In the genomic region with DNA sequence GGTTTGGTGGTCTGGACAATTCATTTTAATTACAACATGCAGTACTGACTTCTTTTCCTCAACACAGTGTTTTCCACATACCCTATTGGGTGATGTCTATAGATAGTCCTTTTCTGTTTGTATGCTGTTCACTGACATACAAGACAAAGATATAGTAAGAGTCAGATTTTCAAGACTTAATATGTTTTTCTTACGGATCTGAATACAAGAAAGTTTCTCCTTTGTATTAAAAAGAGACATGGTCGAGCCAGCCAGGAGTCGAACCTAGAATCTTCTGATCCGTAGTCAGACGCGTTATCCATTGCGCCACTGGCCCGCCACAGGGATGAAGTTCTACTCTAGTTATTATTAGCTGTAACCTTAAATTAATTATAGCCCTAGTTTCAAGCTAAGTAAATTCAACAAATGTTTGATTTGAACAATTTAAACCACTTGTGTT, we compare ENCODE assay signal across 8 mouse cellular contexts. TPM values are rescaled to one million over a fixed set of nuclear protein-coding genes. Genes with fewer than 3 reads are reported as not detected.
DNase-seq lines count a peak whose midpoint lies in the region; ATAC-seq lines count a peak whose summit lies in the region.

No protein-coding gene starts in this region.

- no peaks in the 10 kb centered on the region for H3K9me3 ChIP-seq in forebrain, embryonic 14.5 days (replicated peaks; ENCODE audit: control insufficient read depth, low read length)

- no peak overlapping the region for H3K27ac ChIP-seq in forebrain, embryonic 14.5 days (ENCODE audit: low read depth, low read length)

- peaks cover 8% of the 10 kb centered on the region; the same call in 1 of the 2 replicates for H3K4me1 ChIP-seq in forebrain, embryonic 14.5 days (ENCODE audit: control insufficient read depth, insufficient read depth, low read length)

- H3K27me3 ChIP-seq in forebrain, embryonic 14.5 days (replicated peaks; ENCODE audit: control insufficient read depth, insufficient read depth, low read length) = peaks cover 23% of the 10 kb centered on the region

- H3K4me2 ChIP-seq in forebrain, embryonic 14.5 days (ENCODE audit: low read length) = peak overlapping the region; percentile 65

- 0% methylated on average over 8 of the region's 8 CpGs for WGBS in forebrain, embryonic 14.5 days

- peak; percentile 56 for DNase-seq in ovary, postnatal 36 days (ENCODE audit: low spot score)
- no peak for DNase-seq in ovary, postnatal 10 days (ENCODE audit: low spot score)
- peak; percentile 82 for DNase-seq in adrenal gland, postnatal 10 days
- DNase-seq in forebrain, embryonic 14.5 days (ENCODE audit: low spot score) = peak; percentile 78
- peak; percentile 81 for DNase-seq in heart, postnatal 4 days
- peak; percentile 41 to 65 for DNase-seq in layer of hippocampus, postnatal 36 days
- peak; percentile 79 to 89 for DNase-seq in spleen, postnatal 4 days (ENCODE audit: low spot score in 2 of 2)

- H3K4me3 ChIP-seq in forebrain, embryonic 14.5 days (ENCODE audit: low read depth, low read length) = peak overlapping the region; percentile 33

- H3K9ac ChIP-seq in forebrain, embryonic 14.5 days (ENCODE audit: low read length) = no peak overlapping the region

- ATAC-seq in forebrain, embryonic 14.5 days = peak; percentile 58
- ATAC-seq in megakaryocyte progenitor cell, adult 5-6 weeks (replicated peaks; ENCODE audit: poor library complexity) = peak; percentile 63

- H3K36me3 ChIP-seq in forebrain, embryonic 14.5 days (ENCODE audit: control insufficient read depth, insufficient read depth, low read length) = no peaks in the 10 kb centered on the region

RNA-seq across cellular contexts. Expression of a gene that starts 11.4 kb away (rescaled TPM):
- total RNA-seq in adrenal gland, postnatal 10 days (2021) = not detected
- 0.10 TPM in 1 of 2 replicates, not detected in the other for polyA plus RNA-seq in forebrain, embryonic 14.5 days (2014; fragmentation: Nextera tagmentation; extraction: Ambion mirVana)
- not detected for total RNA-seq in heart, postnatal 4 days (2021)
- total RNA-seq in layer of hippocampus, postnatal 36 days (2021) = under 1 TPM; 0.25 to 0.42 TPM
- total RNA-seq in megakaryocyte progenitor cell, adult 5-6 weeks (2015) = 17.0 and 19.9 TPM in 2 replicates
- total RNA-seq in megakaryocyte progenitor cell, adult 5-6 weeks (2017) = 11.4 and 12.2 TPM in 2 replicates

RNA-seq across cellular contexts. Expression of a gene that starts 14.4 kb away (rescaled TPM):
- 100 to 1,000 TPM; 239 to 319 TPM for total RNA-seq in adrenal gland, postnatal 10 days (2021)
- 4.8 and 8.3 TPM in 2 replicates for polyA plus RNA-seq in forebrain, embryonic 14.5 days (2014; fragmentation: Nextera tagmentation; extraction: Ambion mirVana)
- 100 to 1,000 TPM; 504 to 579 TPM for total RNA-seq in heart, postnatal 4 days (2021)
- 10 to 100 TPM; 11.4 to 25.4 TPM for total RNA-seq in layer of hippocampus, postnatal 36 days (2021)
- total RNA-seq in megakaryocyte progenitor cell, adult 5-6 weeks (2015) = 1.9 and 2.2 TPM in 2 replicates
- total RNA-seq in megakaryocyte progenitor cell, adult 5-6 weeks (2017) = 923 and 1,838 TPM in 2 replicates

RNA-seq across cellular contexts. Expression of a gene that starts 14.8 kb away (rescaled TPM):
- total RNA-seq in adrenal gland, postnatal 10 days (2021) = 100 to 1,000 TPM; 299 to 338 TPM
- 2.5 and 3.5 TPM in 2 replicates for polyA plus RNA-seq in forebrain, embryonic 14.5 days (2014; fragmentation: Nextera tagmentation; extraction: Ambion mirVana)
- total RNA-seq in heart, postnatal 4 days (2021) = 100 to 1,000 TPM; 416 to 424 TPM
- 10 to 100 TPM; 30.5 to 35.2 TPM for total RNA-seq in layer of hippocampus, postnatal 36 days (2021)
- 65.4 and 83.1 TPM in 2 replicates for total RNA-seq in megakaryocyte progenitor cell, adult 5-6 weeks (2015)
- total RNA-seq in megakaryocyte progenitor cell, adult 5-6 weeks (2017) = 1,827 and 2,239 TPM in 2 replicates

RNA-seq across cellular contexts. Expression of a gene that starts 20.2 kb away (rescaled TPM):
- total RNA-seq in adrenal gland, postnatal 10 days (2021) = 100 to 1,000 TPM; 136 to 154 TPM
- polyA plus RNA-seq in forebrain, embryonic 14.5 days (2014; fragmentation: Nextera tagmentation; extraction: Ambion mirVana) = 14.0 and 18.0 TPM in 2 replicates
- 100 to 1,000 TPM; 139 to 147 TPM for total RNA-seq in heart, postnatal 4 days (2021)
- total RNA-seq in layer of hippocampus, postnatal 36 days (2021) = 10 to 100 TPM; 72.6 to 72.8 TPM
- total RNA-seq in megakaryocyte progenitor cell, adult 5-6 weeks (2015) = 38.4 and 42.3 TPM in 2 replicates
- total RNA-seq in megakaryocyte progenitor cell, adult 5-6 weeks (2017) = 83.0 and 89.0 TPM in 2 replicates

RNA-seq across cellular contexts. Expression of a gene that starts 21.8 kb away (rescaled TPM):
- total RNA-seq in adrenal gland, postnatal 10 days (2021) = 100 to 1,000 TPM; 237 to 260 TPM
- polyA plus RNA-seq in forebrain, embryonic 14.5 days (2014; fragmentation: Nextera tagmentation; extraction: Ambion mirVana) = 20.4 and 37.4 TPM in 2 replicates
- 100 to 1,000 TPM; 359 to 370 TPM for total RNA-seq in heart, postnatal 4 days (2021)
- total RNA-seq in layer of hippocampus, postnatal 36 days (2021) = 10 to 100 TPM; 13.7 to 21.6 TPM
- total RNA-seq in megakaryocyte progenitor cell, adult 5-6 weeks (2015) = 21.6 and 36.7 TPM in 2 replicates
- 1,156 and 1,370 TPM in 2 replicates for total RNA-seq in megakaryocyte progenitor cell, adult 5-6 weeks (2017)

Comparison
In these comparisons a context has a peak if more than half of its experiments do, and no peak if none do; other contexts are left out.
1. RNA of a gene that starts 11.4 kb away (total RNA-seq): 11.4 to 19.9 TPM in megakaryocyte progenitor cell, adult 5-6 weeks; 0.25 to 0.42 TPM in layer of hippocampus, postnatal 36 days, not detected in heart, postnatal 4 days and not detected in adrenal gland, postnatal 10 days; every median in the first group is over 4 times any median in the second.